Mouse (Mus musculus) liver, postnatal 0 days (tissue): ENCODE data around the gene Nup88. TPM values are rescaled to one million over a fixed set of nuclear protein-coding genes. Genes with fewer than 3 reads are reported as not detected.

ENCODE experiments used
- ATAC-seq: fragments of 200-750 bp; cut with Nextera tagmentation; 2 replicates; pipeline ENCODE4 v1.8.0; 2017; ENCODE audit warnings: mild to moderate bottlenecking, moderate library complexity
- DNase-seq: peaks from one replicate; pipeline ENCODE4 v3.0.0-alpha.2; 2016
- H3K27ac ChIP-seq: fragments of 300-500 bp; sonication (generic); 2 replicates; pipeline ENCODE4 v1.5.1; 2014; ENCODE audit warnings: antibody characterized with exemption, moderate library complexity, mild to moderate bottlenecking, low read depth
- H3K27me3 ChIP-seq: fragments of 300-500 bp; sonication (generic); 2 replicates; pipeline ENCODE4 v1.6.1; 2014; ENCODE audit warnings: low read length, control low read depth, mixed read lengths; ENCODE audit not compliant: insufficient read depth
- H3K36me3 ChIP-seq: fragments of 300-500 bp; sonication (generic); replicated peaks from 2 replicates; pipeline ENCODE4 v1.6.1; 2014; ENCODE audit warnings: mild to moderate bottlenecking, control low read depth, low read length, moderate library complexity, mixed read lengths; ENCODE audit not compliant: insufficient read depth
- H3K4me1 ChIP-seq: fragments of 300-500 bp; sonication (generic); 2 replicates; pipeline ENCODE4 v1.6.1; 2014; ENCODE audit warnings: antibody characterized with exemption, mild to moderate bottlenecking, control low read depth; ENCODE audit not compliant: insufficient read depth
- H3K4me2 ChIP-seq: fragments of 300-500 bp; sonication (generic); 2 replicates; pipeline ENCODE4 v1.6.1; 2014; ENCODE audit warnings: low read depth, mild to moderate bottlenecking, low read length, moderate library complexity, mixed read lengths
- H3K4me3 ChIP-seq: fragments of 300-500 bp; sonication (generic); 2 replicates; pipeline ENCODE4 v1.5.1; 2014; ENCODE audit warnings: low read depth, low read length
- H3K9ac ChIP-seq: fragments of 300-500 bp; sonication (generic); replicated peaks from 2 replicates; pipeline ENCODE4 v1.6.1; 2014; ENCODE audit warnings: mild to moderate bottlenecking, moderate library complexity
- H3K9me3 ChIP-seq: fragments of 300-500 bp; sonication (generic); 2 replicates; pipeline ENCODE4 v1.6.1; 2016; ENCODE audit warnings: mild to moderate bottlenecking, control low read depth, low read length, mixed read lengths
- CTCF ChIP-seq: sonication (generic); IDR thresholded peaks from 2 replicates; pipeline ENCODE4 v1.5.1; 2016; ENCODE audit warnings: antibody characterized with exemption, low read depth
- EP300 ChIP-seq: IDR thresholded peaks from 2 replicates; pipeline ENCODE4 v1.6.1; 2016; ENCODE audit warnings: antibody characterized with exemption, low read depth, mild to moderate bottlenecking
- WGBS: fragments of 180-500 bp; shearing (Covaris S2); extraction: QIAGEN DNeasy Blood & Tissue Kit; methylation state at CpG from one replicate; pipeline ENCODE4 v1.1.7; 2014; ENCODE audit not compliant: insufficient replicate concordance; 5-methylcytosine and 5-hydroxymethylcytosine counted together
- polyA plus RNA-seq: library from polyadenylated mRNA; unstranded; fragments of >200 nt; fragmentation: Nextera tagmentation; extraction: Ambion mirVana; gene quantifications from 2 replicates; pipeline ENCODE4 v1.2.1, GENCODE M21; 2015

Nup88 gene
- polyA plus RNA-seq, 1 experiment from 2014 or later, result 33.1 TPM

DNA sequence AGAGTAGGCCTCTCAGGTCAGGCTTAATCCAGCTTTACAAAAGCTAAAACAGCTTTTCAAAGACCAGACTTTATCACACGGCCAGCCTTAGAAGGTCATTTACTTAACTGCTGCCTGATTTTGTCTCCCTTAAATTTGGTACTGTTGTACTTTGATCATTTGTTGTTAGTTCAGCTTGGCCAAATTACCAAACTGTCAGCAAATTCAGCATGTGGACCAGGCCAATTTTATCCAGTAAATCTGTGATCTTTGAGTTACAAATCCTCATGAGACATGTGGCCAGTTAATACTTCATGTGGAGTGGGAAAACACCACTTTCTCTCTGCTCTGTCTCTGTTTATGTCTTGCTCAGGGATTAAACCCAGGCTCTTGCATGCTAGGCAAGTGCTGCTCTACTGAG lies 2.8 kb upstream of the Nup88 start:
- no peak for TF ChIP-seq EP300
- no peak for TF ChIP-seq CTCF
- DNase-seq (no peak), ATAC-seq (no peak)
- H3K27ac ChIP-seq, result no peak overlapping the region
- no peaks in the 10 kb centered on the region for H3K9me3 ChIP-seq
- H3K9ac ChIP-seq, result no peak overlapping the region
- no peak overlapping the region for H3K4me3 ChIP-seq
- no peaks in the 10 kb centered on the region for H3K27me3 ChIP-seq
- H3K4me2 ChIP-seq, result 0 out of 2 replicates have a peak overlapping the region, but pooled peaks have one; percentile 79
- peaks cover 50% of the 10 kb centered on the region for H3K36me3 ChIP-seq
- peaks cover 20% of the 10 kb centered on the region for H3K4me1 ChIP-seq
- WGBS, result 58% methylated on average over 1 of the region's 1 CpGs

DNA sequence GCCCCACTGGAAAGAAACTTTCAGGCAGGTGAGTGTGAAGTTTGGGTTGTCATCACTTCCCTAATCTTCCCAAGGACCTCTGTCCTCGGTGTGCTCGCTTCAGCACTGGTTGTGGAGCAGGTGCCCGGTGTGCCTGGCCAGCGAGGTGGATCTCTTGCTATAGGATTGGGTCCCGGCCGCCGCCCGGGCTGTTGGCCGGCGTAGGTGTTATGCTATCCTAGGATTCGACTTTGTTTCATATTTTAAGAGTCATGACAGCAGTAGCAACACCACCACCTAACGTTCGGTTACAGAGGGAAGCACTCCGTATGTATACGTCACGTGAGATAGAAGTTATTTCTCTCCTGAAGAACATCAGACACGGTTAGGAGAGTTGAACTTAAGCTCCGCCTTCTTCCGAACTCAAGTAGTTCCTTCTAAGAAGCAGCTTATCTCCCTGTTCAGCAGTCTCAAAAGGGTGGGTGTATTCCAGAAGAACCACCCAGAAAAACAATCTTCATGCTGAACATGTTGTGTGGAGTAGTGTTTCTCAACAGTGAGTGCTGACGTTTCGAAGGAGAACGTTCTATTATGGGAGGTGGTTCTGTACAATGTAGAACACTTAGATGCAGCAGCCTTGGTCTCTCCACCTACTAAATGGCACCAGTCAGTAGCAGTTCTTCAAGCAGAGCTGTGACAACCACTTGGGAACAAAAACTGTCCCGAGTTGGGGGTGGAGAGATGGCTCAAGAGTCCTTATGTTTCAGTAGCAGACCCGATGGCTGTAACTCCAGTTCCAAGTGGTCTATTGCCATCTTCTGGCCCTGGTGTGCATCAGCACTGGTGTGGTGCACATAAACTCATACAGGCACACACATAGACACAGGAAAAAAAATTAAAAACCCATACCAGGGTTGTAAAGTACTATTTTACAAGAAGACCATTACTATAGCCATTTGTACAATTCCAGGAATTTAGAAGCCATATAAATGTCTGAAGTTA lies 1.1 kb upstream of the Nup88 start:
- no peaks in the 10 kb centered on the region for H3K9me3 ChIP-seq
- peak overlapping the region; percentile 91 for H3K27ac ChIP-seq
- peak overlapping the region; percentile 64 for H3K9ac ChIP-seq
- H3K4me2 ChIP-seq, result peak overlapping the region; percentile 79
- peaks cover 20% of the 10 kb centered on the region for H3K4me1 ChIP-seq
- H3K4me3 ChIP-seq, result peak overlapping the region; percentile 94
- DNase-seq (peak; percentile 31), ATAC-seq (peak; percentile 57)
- 9% methylated on average over 24 of the region's 24 CpGs for WGBS
- peaks cover 41% of the 10 kb centered on the region for H3K36me3 ChIP-seq
- TF ChIP-seq CTCF, result peak; percentile 46
- no peak for TF ChIP-seq EP300
- H3K27me3 ChIP-seq, result no peaks in the 10 kb centered on the region

DNA sequence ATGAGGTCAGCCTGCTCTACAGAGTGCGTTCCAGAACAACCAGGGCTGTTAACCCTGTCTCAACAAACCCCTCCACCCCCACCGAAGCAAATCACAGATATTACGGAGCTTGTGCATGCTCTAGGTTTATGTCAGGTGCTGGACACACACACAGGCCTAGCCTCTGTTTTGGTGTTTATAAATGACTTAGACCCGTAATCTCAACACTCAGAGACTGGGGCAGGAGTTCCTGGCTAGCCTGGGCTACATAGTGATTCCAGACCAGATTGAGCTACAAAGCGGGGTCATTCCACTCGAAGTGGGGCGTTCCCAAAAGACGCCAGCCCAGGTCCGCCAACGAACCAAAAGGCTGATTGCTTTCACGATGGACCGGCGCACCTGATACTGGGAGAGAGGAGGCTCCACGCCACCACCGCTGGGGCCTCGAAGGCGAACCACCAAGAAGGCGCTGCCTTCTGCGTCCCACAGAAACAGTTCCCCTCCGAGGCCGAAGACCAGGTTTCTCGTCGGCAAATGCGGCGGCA lies 440 bp downstream of the Nup88 start:
- Histone ChIP-seq H3K4me2 (peak overlapping the region; percentile 77), H3K36me3 (peaks cover 41% of the 10 kb centered on the region), H3K27me3 (no peaks in the 10 kb centered on the region), H3K9ac (peak overlapping the region; percentile 96), H3K4me1 (peaks cover 20% of the 10 kb centered on the region), H3K9me3 (no peaks in the 10 kb centered on the region), H3K27ac (peak overlapping the region; percentile 91), H3K4me3 (peak overlapping the region; percentile 94)
- DNase-seq (no peak), ATAC-seq (peak; percentile 4; the same call in 1 of the 2 replicates)
- TF ChIP-seq CTCF (no peak), EP300 (no peak)
- under 1% methylated on average over 25 of the region's 25 CpGs for WGBS

DNA sequence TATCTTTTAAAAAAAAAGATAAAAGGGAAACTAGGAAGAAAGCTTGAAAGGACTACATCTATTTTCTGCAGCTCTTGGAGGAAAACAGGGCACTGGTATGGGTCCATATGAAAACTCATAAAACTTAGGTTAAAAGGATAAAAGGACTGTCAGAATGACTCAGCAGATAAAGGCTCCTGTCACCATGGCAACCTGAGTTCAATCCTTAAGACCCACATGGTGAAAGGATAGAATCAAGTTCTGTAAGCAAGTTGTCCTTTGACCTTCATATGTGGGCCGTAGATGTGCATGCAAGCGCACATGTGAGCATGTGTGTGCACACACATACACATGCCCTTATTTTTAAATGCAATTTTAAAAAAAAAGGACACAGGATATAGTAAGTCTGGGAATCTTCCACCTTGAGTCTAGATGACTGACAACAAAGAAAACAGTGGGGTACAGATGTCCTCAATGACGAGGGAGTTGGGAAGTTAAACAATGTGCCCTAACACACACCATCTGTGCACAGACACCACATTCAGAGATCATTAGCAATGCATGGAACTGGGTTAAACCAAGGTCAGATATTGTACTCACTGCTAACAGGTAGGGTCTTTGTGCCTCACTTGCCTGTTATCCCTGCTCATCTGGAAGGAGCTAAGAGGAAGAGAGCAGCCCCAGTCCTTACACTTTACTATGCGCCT lies 5.4 kb downstream of the Nup88 start:
- H3K36me3 ChIP-seq, result peaks cover 56% of the 10 kb centered on the region
- TF ChIP-seq EP300 (no peak), CTCF (no peak)
- no peak for DNase-seq
- 86% methylated on average over 4 of the region's 4 CpGs for WGBS
- peaks cover 11% of the 10 kb centered on the region for H3K4me1 ChIP-seq
- no peak overlapping the region for H3K9ac ChIP-seq
- H3K4me2 ChIP-seq, result no peak overlapping the region
- H3K27me3 ChIP-seq, result no peaks in the 10 kb centered on the region
- no peak overlapping the region for H3K27ac ChIP-seq
- H3K9me3 ChIP-seq, result no peaks in the 10 kb centered on the region
- no peak for ATAC-seq
- H3K4me3 ChIP-seq, result no peak overlapping the region

GRCm38 (mm10) chr11:70960786-70961554 lies 8.8 kb downstream of the Nup88 start:
- H3K9ac ChIP-seq, result no peak overlapping the region
- TF ChIP-seq CTCF (no peak), EP300 (no peak)
- DNase-seq (no peak), ATAC-seq (peak; percentile 27)
- H3K4me1 ChIP-seq, result no peaks in the 10 kb centered on the region
- H3K4me3 ChIP-seq, result no peak overlapping the region
- no peak overlapping the region for H3K4me2 ChIP-seq
- H3K27ac ChIP-seq, result 0 out of 2 replicates have a peak overlapping the region, but pooled peaks have one; percentile 2
- no peaks in the 10 kb centered on the region for H3K27me3 ChIP-seq
- peaks cover 80% of the 10 kb centered on the region for H3K36me3 ChIP-seq
- H3K9me3 ChIP-seq, result no peaks in the 10 kb centered on the region
- WGBS, result 85% methylated on average over 5 of the region's 5 CpGs
